Mouse (Mus musculus) stomach, embryonic 16.5 days (tissue): Measurements from ENCODE around the gene Ppil1. TPM values are rescaled to one million over a fixed set of nuclear protein-coding genes. Genes with fewer than 3 reads are reported as not detected.

Experiments used
- ATAC-seq: fragments of 200-750 bp; cut with Nextera tagmentation; 2 replicates; pipeline ENCODE4 v1.8.0; 2017; ENCODE audit warnings: moderate number of reproducible peaks, moderate TSS enrichment; ENCODE audit not compliant: insufficient read depth, low FRiP score
- H3K27ac ChIP-seq: fragments of 300-500 bp; sonication (generic); 2 replicates; pipeline ENCODE4 v1.5.1; 2014; ENCODE audit warnings: low read length
- H3K27me3 ChIP-seq: fragments of 300-500 bp; sonication (generic); 2 replicates; pipeline ENCODE4 v1.6.1; 2014; ENCODE audit warnings: low read length, control low read depth, mixed read lengths; ENCODE audit not compliant: control insufficient read depth, insufficient read depth
- H3K36me3 ChIP-seq: fragments of 300-500 bp; sonication (generic); 2 replicates; pipeline ENCODE4 v1.6.1; 2014; ENCODE audit warnings: low read length; ENCODE audit not compliant: control insufficient read depth, insufficient read depth
- H3K4me1 ChIP-seq: fragments of 300-500 bp; sonication (generic); 2 replicates; pipeline ENCODE4 v1.6.1; 2014; ENCODE audit warnings: low read length, control low read depth, mixed read lengths; ENCODE audit not compliant: control insufficient read depth, insufficient read depth
- H3K4me2 ChIP-seq: fragments of 300-500 bp; sonication (generic); 2 replicates; pipeline ENCODE4 v1.6.1; 2014; ENCODE audit warnings: low read depth, low read length, mixed read lengths
- H3K4me3 ChIP-seq: fragments of 300-500 bp; sonication (generic); replicated peaks from 2 replicates; pipeline ENCODE4 v1.5.1; 2014; ENCODE audit warnings: mild to moderate bottlenecking, low read length
- H3K9ac ChIP-seq: fragments of 300-500 bp; sonication (generic); 2 replicates; pipeline ENCODE4 v1.6.1; 2014; ENCODE audit warnings: low read length
- H3K9me3 ChIP-seq: fragments of 300-500 bp; sonication (generic); replicated peaks from 2 replicates; pipeline ENCODE4 v1.6.1; 2016; ENCODE audit warnings: low read length, control low read depth; ENCODE audit not compliant: control insufficient read depth
- WGBS: fragments of 180-500 bp; shearing (Covaris S2); extraction: QIAGEN DNeasy Blood & Tissue Kit; methylation state at CpG from one replicate; pipeline ENCODE4 v1.1.7; 2014; 5-methylcytosine and 5-hydroxymethylcytosine counted together
- polyA plus RNA-seq: library from polyadenylated mRNA; unstranded; fragments of >200 nt; fragmentation: Nextera tagmentation; extraction: Ambion mirVana; gene quantifications from 2 replicates; pipeline ENCODE4 v1.2.1, GENCODE M21; 2015

The Ppil1 gene
- polyA plus RNA-seq, 1 experiment from 2014 or later: 130 TPM

GRCm38 (mm10) chr17:29210037-29210436 lies 53.9 kb downstream of the Ppil1 start:
- no peak overlapping the region for H3K27ac ChIP-seq
- H3K27me3 ChIP-seq: no peaks in the 10 kb centered on the region
- H3K4me2 ChIP-seq: no peak overlapping the region
- no peaks in the 10 kb centered on the region for H3K36me3 ChIP-seq
- no peak overlapping the region for H3K9ac ChIP-seq
- H3K4me1 ChIP-seq: peaks cover 6% of the 10 kb centered on the region
- ATAC-seq: no peak
- no peaks in the 10 kb centered on the region for H3K9me3 ChIP-seq
- WGBS: 97% methylated on average over 3 of the region's 3 CpGs
- no peak overlapping the region for H3K4me3 ChIP-seq

GRCm38 (mm10) chr17:29206052-29206451 lies 57.9 kb downstream of the Ppil1 start:
- H3K4me2 ChIP-seq: no peak overlapping the region
- H3K4me1 ChIP-seq: no peaks in the 10 kb centered on the region
- no peaks in the 10 kb centered on the region for H3K9me3 ChIP-seq
- no peak overlapping the region for H3K27ac ChIP-seq
- no peak overlapping the region for H3K4me3 ChIP-seq
- H3K36me3 ChIP-seq: no peaks in the 10 kb centered on the region
- H3K27me3 ChIP-seq: no peaks in the 10 kb centered on the region
- ATAC-seq: no peak
- H3K9ac ChIP-seq: no peak overlapping the region
- WGBS: 80% methylated on average over 7 of the region's 7 CpGs

GRCm38 (mm10) chr17:29202604-29203003 lies 61.4 kb downstream of the Ppil1 start:
- no peaks in the 10 kb centered on the region for H3K27me3 ChIP-seq
- H3K9ac ChIP-seq: no peak overlapping the region
- no peaks in the 10 kb centered on the region for H3K36me3 ChIP-seq
- no peak overlapping the region for H3K4me3 ChIP-seq
- H3K9me3 ChIP-seq: no peaks in the 10 kb centered on the region
- ATAC-seq: no peak
- WGBS: 69% methylated on average over 6 of the region's 6 CpGs
- no peak overlapping the region for H3K4me2 ChIP-seq
- peaks cover 9% of the 10 kb centered on the region for H3K4me1 ChIP-seq
- H3K27ac ChIP-seq: no peak overlapping the region

Other genes with a start within 250 kb of the Ppil1 start
- 456 and 477 TPM in 2 replicates for gene Srsf3, start 231.6 kb downstream of the Ppil1 start, polyA plus RNA-seq
- gene Cdkn1a, start 173.2 kb downstream of the Ppil1 start, polyA plus RNA-seq: 144 and 167 TPM in 2 replicates
- 4.0 and 4.1 TPM in 2 replicates for gene Rab44, start 150.0 kb downstream of the Ppil1 start, polyA plus RNA-seq
- gene Cpne5, start 26.0 kb downstream of the Ppil1 start, polyA plus RNA-seq: 6.9 and 7.5 TPM in 2 replicates
- gene BC004004, start 4.6 kb upstream of the Ppil1 start, polyA plus RNA-seq: 82.2 and 83.0 TPM in 2 replicates
- 1.8 and 2.6 TPM in 2 replicates for gene Pi16, start 53.5 kb upstream of the Ppil1 start, polyA plus RNA-seq
- gene Mtch1, start 83.7 kb upstream of the Ppil1 start, polyA plus RNA-seq: 91.7 and 102 TPM in 2 replicates
- gene Fgd2, start 96.7 kb upstream of the Ppil1 start, polyA plus RNA-seq: 12.1 and 13.1 TPM in 2 replicates
- 11.8 and 13.5 TPM in 2 replicates for gene Pim1, start 226.6 kb upstream of the Ppil1 start, polyA plus RNA-seq